Mouse (Mus musculus) heart, adult 18-20 months (tissue): ENCODE measurements around the gene Pisd. TPM values are rescaled to one million over a fixed set of nuclear protein-coding genes. Genes with fewer than 3 reads are reported as not detected.
"Not testable (repeated sequence)": the region's sequence is repeated elsewhere in the genome, so short reads cannot be mapped to it uniquely, and the experiment has no call there.

Experiments
- DNase-seq, 2 experiments: peaks; one replicate each; pipeline ENCODE4 v3.0.0; 2021 to 2022; ENCODE audit warnings: mixed read lengths in 1 of 2
- total RNA-seq, 2 experiments: library from RNA; stranded (reverse); gene quantifications; 2 replicates each; pipeline ENCODE4 v1.2.3; 2021

The Pisd gene
- total RNA-seq, 2 experiments from 2014 or later: 32.0 to 33.0 TPM

GRCm38 (mm10) chr5:32745705-32746655 lies 39.5 kb downstream of the Pisd start:
- peak; percentile 87 to 96 for DNase-seq

- DNase-seq: no peak
Measured at GRCm38 (mm10) chr5:32742149-32742548, 43.3 kb downstream of the Pisd start.

GRCm38 (mm10) chr5:32741377-32741776 lies 44.1 kb downstream of the Pisd start:
- not testable (repeated sequence) for DNase-seq

- DNase-seq: not testable (repeated sequence)
Measured at GRCm38 (mm10) chr5:32740850-32741249, 44.6 kb downstream of the Pisd start.

GRCm38 (mm10) chr5:32740138-32740537 lies 45.3 kb downstream of the Pisd start:
- no peak for DNase-seq

GRCm38 (mm10) chr5:32736770-32737169 lies 48.7 kb downstream of the Pisd start:
- not testable (repeated sequence) for DNase-seq

- DNase-seq: no peak
Measured at GRCm38 (mm10) chr5:32735779-32736178, 49.7 kb downstream of the Pisd start.

GRCm38 (mm10) chr5:32733892-32734291 lies 51.6 kb downstream of the Pisd start:
- not testable (repeated sequence) for DNase-seq

GRCm38 (mm10) chr5:32728851-32729250 lies 56.6 kb downstream of the Pisd start:
- DNase-seq: no peak

GRCm38 (mm10) chr5:32728300-32728699 lies 57.1 kb downstream of the Pisd start:
- DNase-seq: no peak

GRCm38 (mm10) chr5:32725397-32725796 lies 60.0 kb downstream of the Pisd start:
- not testable (repeated sequence) for DNase-seq

GRCm38 (mm10) chr5:32723981-32724380 lies 61.5 kb downstream of the Pisd start:
- DNase-seq: no peak

GRCm38 (mm10) chr5:32722711-32723110 lies 62.7 kb downstream of the Pisd start:
- not testable (repeated sequence) for DNase-seq

GRCm38 (mm10) chr5:32722263-32722662 lies 63.2 kb downstream of the Pisd start:
- DNase-seq: no peak

- no peak for DNase-seq
Measured at GRCm38 (mm10) chr5:32721316-32721715, 64.1 kb downstream of the Pisd start.

GRCm38 (mm10) chr5:32720416-32720815 lies 65.0 kb downstream of the Pisd start:
- DNase-seq: no peak

GRCm38 (mm10) chr5:32718916-32719315 lies 66.5 kb downstream of the Pisd start:
- DNase-seq: no peak

- no peak for DNase-seq
Measured at GRCm38 (mm10) chr5:32717726-32718125, 67.7 kb downstream of the Pisd start.

- DNase-seq: peak; percentile 92 to 95
Measured at GRCm38 (mm10) chr5:32713703-32714467, 71.6 kb downstream of the Pisd start.

- no peak for DNase-seq
Measured at GRCm38 (mm10) chr5:32713042-32713702, 72.3 kb downstream of the Pisd start.

- no peak for DNase-seq
Measured at GRCm38 (mm10) chr5:32712221-32713041, 73.0 kb downstream of the Pisd start.
